Mouse (Mus musculus): ENCODE measurements around the gene Mlec. TPM values are rescaled to one million over a fixed set of nuclear protein-coding genes. Genes with fewer than 3 reads are reported as not detected.
A peak's percentile ranks its signal among the peaks of the same experiment; 100 is the strongest.

The Mlec gene
- 294 TPM for polyA plus RNA-seq (2021)

GRCm38 (mm10) chr5:115158040-115158983, at the start of gene Mlec:
TSS of gene Mlec (minus strand) at chr5:115158179.
- peak; percentile 94 for ATAC-seq
- DNase-seq (ENCODE audit: low read depth, low spot score): peak; percentile 93
- ChIA-PET CTCF (interaction anchor here (1.6 to 1.9 kb wide), 2 partner anchors 33 kb away, joined by 4 to 7 read pairs; no protein-coding TSS in a partner anchor), POLR2A (interaction anchor here (0.6 to 1.1 kb wide), 5 partner anchors 36 to 402 kb away, joined by 3 to 4 read pairs (median 3); no protein-coding TSS in a partner anchor)
- no peak for TF ChIP-seq CTCF (IDR thresholded peaks at IDR 0.05)
- in situ Hi-C loops (cut with MboI; ENCODE audit: low pct_unique_long_range_greater_than_20kb): no loop called here
- no peaks in the 10 kb centered on the region for H3K27me3 ChIP-seq

DNA sequence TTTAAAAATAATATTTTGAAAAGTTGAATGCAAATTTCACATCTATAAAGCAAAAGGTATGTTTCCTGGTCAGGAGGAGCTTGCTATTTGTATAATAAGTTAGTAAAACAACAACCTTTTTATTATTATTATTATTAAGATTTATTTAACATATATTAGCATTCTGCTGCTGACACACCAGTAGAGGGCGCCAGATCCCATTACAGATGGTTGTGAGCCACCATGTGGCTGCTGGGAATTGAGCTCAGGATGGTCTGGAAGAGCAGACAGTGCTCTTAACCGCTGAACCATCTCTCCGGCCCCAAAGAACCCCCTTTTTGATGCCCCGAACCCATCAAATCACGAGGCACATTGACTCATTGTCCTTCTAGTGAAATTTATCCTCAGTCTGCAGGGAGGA, 49.3 kb upstream of the Mlec start:
- in situ Hi-C loops (cut with MboI; ENCODE audit: low pct_unique_long_range_greater_than_20kb): no loop called here
- peak; percentile 42 for TF ChIP-seq CTCF (IDR thresholded peaks at IDR 0.05)

GRCm38 (mm10) chr5:115204562-115205311, 46.8 kb upstream of the Mlec start:
- POLR2A ChIA-PET: no interaction called here

More for the DNA sequence above, 49.3 kb upstream of the Mlec start:
- no peak for ATAC-seq
- H3K27me3 ChIP-seq: peaks cover 10% of the 10 kb centered on the region
- DNase-seq (ENCODE audit: low read depth, low spot score): no peak
- ChIA-PET POLR2A (no interaction called here), CTCF (interaction anchor here (0.6 kb wide), 1 partner anchor 11 kb away, joined by 3 read pairs; no protein-coding TSS in a partner anchor)

GRCm38 (mm10) chr5:115203735-115204561, 46.0 kb upstream of the Mlec start:
- in situ Hi-C loops (cut with MboI; ENCODE audit: low pct_unique_long_range_greater_than_20kb): no loop called here
- peaks cover 17% of the 10 kb centered on the region for H3K27me3 ChIP-seq
- ChIA-PET CTCF (interaction anchor here (0.6 kb wide), 1 partner anchor 90 kb away, joined by 3 read pairs; no protein-coding TSS in a partner anchor), POLR2A (no interaction called here)
- ATAC-seq (no peak), DNase-seq (ENCODE audit: low read depth, low spot score) (no peak)
- no peak for TF ChIP-seq CTCF (IDR thresholded peaks at IDR 0.05)

More at GRCm38 (mm10) chr5:115204562-115205311, 46.8 kb upstream of the Mlec start:
- peaks cover 17% of the 10 kb centered on the region for H3K27me3 ChIP-seq
- no peak for DNase-seq (ENCODE audit: low read depth, low spot score)
- CTCF ChIA-PET: interaction anchor here (0.6 kb wide), 1 partner anchor 91 kb away, joined by 3 read pairs; no protein-coding TSS in a partner anchor
- no peak for TF ChIP-seq CTCF (IDR thresholded peaks at IDR 0.05)
- in situ Hi-C loops (cut with MboI; ENCODE audit: low pct_unique_long_range_greater_than_20kb): no loop called here
- no peak for ATAC-seq

DNA sequence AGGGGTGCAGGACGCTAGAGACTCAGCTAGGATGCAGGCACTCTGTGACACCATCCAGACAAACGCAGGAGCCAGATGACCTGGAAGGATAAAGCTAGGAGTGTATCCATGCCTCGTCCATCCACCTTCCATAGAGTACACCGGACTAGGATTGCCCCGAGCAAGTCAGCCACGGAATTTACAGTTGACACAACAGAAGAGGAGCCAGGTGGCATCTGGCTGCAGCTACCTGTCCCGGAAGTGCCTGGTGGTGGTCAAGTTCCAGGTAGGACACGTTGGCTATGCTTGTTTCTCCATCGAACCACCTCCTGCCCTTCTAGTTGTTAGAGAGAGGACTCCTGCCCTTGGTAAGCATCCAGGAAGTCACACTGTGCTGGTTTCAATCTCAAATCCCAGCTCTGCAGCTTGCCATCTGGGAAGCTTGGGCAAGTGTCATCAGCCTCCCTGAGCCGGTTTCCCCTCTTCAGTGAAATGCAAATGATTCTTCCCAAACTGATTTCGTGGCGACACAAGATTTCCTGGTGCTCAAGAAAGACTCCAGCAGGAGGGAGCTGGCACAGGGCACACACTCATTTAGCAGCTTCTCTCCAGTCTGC, 36.7 kb upstream of the Mlec start:
- in situ Hi-C loops (cut with MboI; ENCODE audit: low pct_unique_long_range_greater_than_20kb): no loop called here
- POLR2A ChIA-PET: interaction anchor here (0.5 to 0.7 kb wide), 2 partner anchors 14 to 33 kb away, joined by 3 to 5 read pairs; no protein-coding TSS in a partner anchor
- CTCF ChIA-PET: no interaction called here
- no peak for TF ChIP-seq CTCF (IDR thresholded peaks at IDR 0.05)
- DNase-seq (ENCODE audit: low read depth, low spot score) (no peak), ATAC-seq (no peak)
- peaks cover 28% of the 10 kb centered on the region for H3K27me3 ChIP-seq

DNA sequence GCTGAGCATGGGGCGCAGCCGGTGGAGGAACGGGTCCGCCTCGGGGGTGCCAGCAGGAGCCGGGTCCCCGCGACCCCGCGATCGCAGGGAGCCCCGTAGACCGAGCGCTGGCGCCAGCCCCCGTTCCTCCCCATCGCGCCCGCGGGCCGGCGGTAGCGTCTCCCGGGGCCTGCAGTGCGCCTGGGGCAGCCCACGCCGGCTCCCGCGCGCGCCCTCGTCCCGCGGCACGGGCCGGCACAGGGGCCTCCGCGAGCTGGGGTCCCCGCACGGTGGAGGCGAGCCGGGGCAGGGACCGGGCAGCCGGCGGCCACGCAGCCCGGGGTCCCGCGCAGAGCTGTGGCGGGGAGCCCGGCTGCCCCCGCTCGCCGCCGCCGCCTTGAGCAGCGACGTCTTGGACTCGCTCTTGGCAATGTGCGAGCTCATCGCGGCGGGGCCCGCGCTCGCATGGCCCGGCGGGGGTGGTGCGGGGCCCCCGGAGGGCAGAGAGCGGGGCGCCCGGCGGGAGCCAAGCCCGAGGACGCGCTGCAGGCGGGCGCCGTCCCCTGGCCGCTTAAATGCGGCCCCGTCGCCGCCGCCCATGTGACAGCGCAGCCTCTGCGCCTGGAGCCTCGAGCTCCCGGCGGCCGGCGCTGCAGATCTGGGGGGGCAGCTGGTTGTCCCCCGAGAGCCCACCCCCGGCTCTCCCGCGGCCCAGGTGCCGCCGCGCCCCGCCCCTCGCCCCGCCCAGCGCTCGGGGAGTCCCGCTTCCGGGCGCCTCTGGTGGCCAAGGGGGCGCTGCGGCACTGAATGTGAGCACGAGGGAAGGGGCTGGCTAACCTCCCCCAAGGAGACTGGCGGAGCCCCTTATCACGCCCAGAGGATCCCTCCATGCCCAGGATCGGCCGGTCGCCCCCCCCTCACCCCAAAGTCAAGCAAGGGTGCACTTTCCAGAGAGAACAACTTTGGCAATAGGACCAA, 36.0 kb upstream of the Mlec start, which contains the start of gene Cabp1:
Gene Cabp1 (minus strand): TSS at position 713 of the 957 bp plus-strand sequence.
- peaks cover 28% of the 10 kb centered on the region for H3K27me3 ChIP-seq
- in situ Hi-C loops (cut with MboI; ENCODE audit: low pct_unique_long_range_greater_than_20kb): no loop called here

GRCm38 (mm10) chr5:115193226-115193625, 35.2 kb upstream of the Mlec start:
- TF ChIP-seq CTCF (IDR thresholded peaks at IDR 0.05): no peak
- H3K27me3 ChIP-seq: peaks cover 28% of the 10 kb centered on the region
- ChIA-PET POLR2A (no interaction called here), CTCF (no interaction called here)
- in situ Hi-C loops (cut with MboI; ENCODE audit: low pct_unique_long_range_greater_than_20kb): no loop called here
- ATAC-seq (peak; percentile 67), DNase-seq (ENCODE audit: low read depth, low spot score) (peak; percentile 20)

More for the DNA sequence above, 36.0 kb upstream of the Mlec start, which contains the start of gene Cabp1:
- peak; percentile 38 for ATAC-seq
- no peak for TF ChIP-seq CTCF (IDR thresholded peaks at IDR 0.05)
- no peak for DNase-seq (ENCODE audit: low read depth, low spot score)
- ChIA-PET POLR2A (no interaction called here), CTCF (no interaction called here)

- peaks cover 28% of the 10 kb centered on the region for H3K27me3 ChIP-seq
- no peak for TF ChIP-seq CTCF (IDR thresholded peaks at IDR 0.05)
- in situ Hi-C loops (cut with MboI; ENCODE audit: low pct_unique_long_range_greater_than_20kb): no loop called here
- POLR2A ChIA-PET: no interaction called here
- ATAC-seq (no peak), DNase-seq (ENCODE audit: low read depth, low spot score) (no peak)
- CTCF ChIA-PET: no interaction called here
Observed at GRCm38 (mm10) chr5:115192828-115193195, 34.8 kb upstream of the Mlec start.
